Mouse (Mus musculus): ENCODE measurements around the gene Zfp59.
"Not testable (repeated sequence)": the region's sequence is repeated elsewhere in the genome, so short reads cannot be mapped to it uniquely, and the experiment has no call there.

The Zfp59 gene

GRCm38 (mm10) chr7:27860396-27861235 lies 22.2 kb downstream of the Zfp59 start:
- in situ Hi-C loops (cut with MboI, MseI), result no loop called here

DNA sequence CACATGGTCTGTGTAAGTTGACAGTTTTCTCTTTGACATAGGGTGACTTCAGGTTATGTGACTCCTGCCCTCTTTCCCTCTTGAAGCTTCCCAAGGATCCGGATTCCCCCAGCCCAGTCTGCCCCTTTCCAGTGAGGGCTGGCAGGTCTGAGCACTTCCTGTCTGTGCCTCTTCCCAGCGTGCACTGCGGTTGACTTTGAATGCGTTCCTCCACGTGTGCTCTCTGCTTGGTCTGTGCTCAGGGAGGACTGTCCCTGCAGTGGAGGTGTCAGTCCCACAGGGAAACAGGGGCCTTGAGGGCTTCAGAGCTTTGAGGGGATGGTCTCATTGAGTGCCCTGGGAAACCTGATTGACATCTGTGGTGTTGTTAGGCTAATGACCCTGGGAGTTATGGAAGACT lies 24.2 kb downstream of the Zfp59 start:
- in situ Hi-C loops (cut with MboI, MseI), result not testable (repeated sequence)

GRCm38 (mm10) chr7:27881721-27882120 lies 43.3 kb downstream of the Zfp59 start:
- in situ Hi-C loops (cut with MboI, MseI), result no loop called here

- in situ Hi-C loops (cut with MboI, MseI), result loop anchor here (5.0 kb wide), 1 partner anchor 342 kb away; no protein-coding TSS in a partner anchor
These were observed 62.2 kb downstream of the Zfp59 start for GRCm38 (mm10) chr7:27900601-27901000.

DNA sequence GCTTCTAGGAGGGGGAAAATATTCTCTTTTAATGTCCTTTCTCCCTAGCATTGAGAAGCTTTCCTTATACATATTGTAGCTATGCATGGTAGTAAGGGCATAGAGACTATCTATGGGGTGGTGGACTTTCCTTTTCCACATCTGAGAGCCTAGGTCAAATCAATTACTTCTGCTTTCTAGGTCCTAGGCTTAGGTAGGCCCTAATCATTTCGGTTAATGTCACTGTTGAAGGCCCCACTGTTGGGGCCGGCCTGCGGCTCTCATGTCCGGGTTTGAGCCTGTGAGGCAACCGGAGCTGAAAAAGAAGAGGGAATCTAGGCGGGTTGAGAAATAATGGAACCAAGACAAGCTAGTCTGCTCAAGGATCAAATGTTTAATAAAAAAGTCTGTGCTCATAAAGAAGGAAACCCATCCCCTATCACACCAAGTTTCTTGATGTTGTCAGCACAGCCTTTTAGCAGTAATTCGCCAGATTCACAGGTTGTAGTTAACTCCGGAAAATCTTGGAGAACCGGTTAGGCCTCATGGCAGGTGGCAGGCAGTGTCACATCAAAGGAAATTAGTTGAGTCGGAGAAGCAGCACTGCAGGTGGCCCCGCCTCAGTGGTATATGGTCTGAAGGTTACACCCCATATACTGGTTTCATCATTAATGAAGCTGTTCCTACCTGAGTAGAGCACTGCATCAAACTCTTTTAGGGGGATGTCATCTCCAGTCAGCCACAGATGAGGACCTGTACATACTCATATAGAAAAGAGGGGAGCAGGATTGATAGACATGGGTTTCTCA lies 66.8 kb downstream of the Zfp59 start:
- in situ Hi-C loops (cut with MboI, MseI), result no loop called here

Measured in T-helper 2 cell (primary cell).